Mouse (Mus musculus): ENCODE results near the gene Chrd. TPM values are rescaled to one million over a fixed set of nuclear protein-coding genes. Genes with fewer than 3 reads are reported as not detected.
A peak's percentile ranks its signal among the peaks of the same experiment; 100 is the strongest.

The Chrd gene
- polyA plus RNA-seq, 2 experiments = 11.6 to 38.9 TPM

GRCm38 (mm10) chr16:20701729-20702521, 31.0 kb upstream of the Chrd start:
- ATAC-seq (ENCODE audit: low FRiP score, low read depth) = peak; percentile 31; the same call in 1 of the 2 replicates

GRCm38 (mm10) chr16:20702522-20702893, 30.4 kb upstream of the Chrd start:
- ATAC-seq (ENCODE audit: low FRiP score, low read depth) (peak; percentile 44), DNase-seq (ENCODE audit: low spot score) (peak; percentile 71)
- Histone ChIP-seq H3K27me3 (ENCODE audit: control insufficient read depth, insufficient read depth, low read length) (no peaks in the 10 kb centered on the region), H3K4me3 (replicated peaks; ENCODE audit: low read length) (no peak overlapping the region), H3K9me3 (ENCODE audit: control insufficient read depth, low read length) (no peaks in the 10 kb centered on the region), H3K27ac (replicated peaks; ENCODE audit: low read depth, low read length) (peak overlapping the region; percentile 5; the same call in 1 of the 2 replicates), H3K36me3 (ENCODE audit: control insufficient read depth, insufficient read depth, low read length) (peaks cover 41% of the 10 kb centered on the region), H3K4me2 (replicated peaks; ENCODE audit: low read depth, low read length, severe bottlenecking) (no peak overlapping the region), H3K9ac (ENCODE audit: low read depth, low read length, severe bottlenecking) (no peak overlapping the region), H3K4me1 (ENCODE audit: control insufficient read depth, insufficient read depth, low read length) (peaks cover 14% of the 10 kb centered on the region)
- WGBS = 16% methylated on average over 8 of the region's 8 CpGs
- TF ChIP-seq POLR2A (IDR thresholded peaks at IDR 0.05; ENCODE audit: borderline replicate concordance, extremely low read depth, insufficient read depth, insufficient read length) = no peak

More at GRCm38 (mm10) chr16:20701729-20702521, 31.0 kb upstream of the Chrd start:
- Histone ChIP-seq H3K4me1 (ENCODE audit: control insufficient read depth, insufficient read depth, low read length) (peaks cover 14% of the 10 kb centered on the region), H3K27me3 (ENCODE audit: control insufficient read depth, insufficient read depth, low read length) (no peaks in the 10 kb centered on the region), H3K4me2 (replicated peaks; ENCODE audit: low read depth, low read length, severe bottlenecking) (peak overlapping the region; percentile 15; the same call in 1 of the 2 replicates), H3K9me3 (ENCODE audit: control insufficient read depth, low read length) (no peaks in the 10 kb centered on the region), H3K36me3 (ENCODE audit: control insufficient read depth, insufficient read depth, low read length) (peaks cover 36% of the 10 kb centered on the region), H3K27ac (replicated peaks; ENCODE audit: low read depth, low read length) (peak overlapping the region; percentile 5), H3K4me3 (replicated peaks; ENCODE audit: low read length) (no peak overlapping the region), H3K9ac (ENCODE audit: low read depth, low read length, severe bottlenecking) (peak overlapping the region; percentile 29)
- no peak for DNase-seq (ENCODE audit: low spot score)
- TF ChIP-seq POLR2A (IDR thresholded peaks at IDR 0.05; ENCODE audit: borderline replicate concordance, extremely low read depth, insufficient read depth, insufficient read length) = no peak
- 21% methylated on average over 12 of the region's 12 CpGs for WGBS

- Histone ChIP-seq H3K9ac (ENCODE audit: low read depth, low read length, severe bottlenecking) (no peak overlapping the region), H3K36me3 (ENCODE audit: control insufficient read depth, insufficient read depth, low read length) (peaks cover 47% of the 10 kb centered on the region), H3K27me3 (ENCODE audit: control insufficient read depth, insufficient read depth, low read length) (no peaks in the 10 kb centered on the region), H3K9me3 (ENCODE audit: control insufficient read depth, low read length) (no peaks in the 10 kb centered on the region), H3K4me3 (replicated peaks; ENCODE audit: low read length) (no peak overlapping the region), H3K4me1 (ENCODE audit: control insufficient read depth, insufficient read depth, low read length) (peaks cover 14% of the 10 kb centered on the region), H3K4me2 (replicated peaks; ENCODE audit: low read depth, low read length, severe bottlenecking) (no peak overlapping the region), H3K27ac (replicated peaks; ENCODE audit: low read depth, low read length) (no peak overlapping the region)
- no peak for ATAC-seq (ENCODE audit: low FRiP score, low read depth)
- no peak for DNase-seq (ENCODE audit: low spot score)
- TF ChIP-seq POLR2A (IDR thresholded peaks at IDR 0.05; ENCODE audit: borderline replicate concordance, extremely low read depth, insufficient read depth, insufficient read length) = no peak
- 92% methylated on average over 10 of the region's 10 CpGs for WGBS
These were observed 29.9 kb upstream of the Chrd start for GRCm38 (mm10) chr16:20703071-20703470.

- Histone ChIP-seq H3K27me3 (ENCODE audit: control insufficient read depth, insufficient read depth, low read length) (no peaks in the 10 kb centered on the region), H3K36me3 (ENCODE audit: control insufficient read depth, insufficient read depth, low read length) (peaks cover 54% of the 10 kb centered on the region), H3K9me3 (ENCODE audit: control insufficient read depth, low read length) (no peaks in the 10 kb centered on the region), H3K27ac (replicated peaks; ENCODE audit: low read depth, low read length) (no peak overlapping the region), H3K4me3 (replicated peaks; ENCODE audit: low read length) (no peak overlapping the region), H3K4me1 (ENCODE audit: control insufficient read depth, insufficient read depth, low read length) (peaks cover 14% of the 10 kb centered on the region), H3K4me2 (replicated peaks; ENCODE audit: low read depth, low read length, severe bottlenecking) (no peak overlapping the region), H3K9ac (ENCODE audit: low read depth, low read length, severe bottlenecking) (no peak overlapping the region)
- TF ChIP-seq POLR2A (IDR thresholded peaks at IDR 0.05; ENCODE audit: borderline replicate concordance, extremely low read depth, insufficient read depth, insufficient read length) = no peak
- 78% methylated on average over 6 of the region's 6 CpGs for WGBS
- ATAC-seq (ENCODE audit: low FRiP score, low read depth) = no peak
- DNase-seq (ENCODE audit: low spot score) = no peak
These were observed 29.1 kb upstream of the Chrd start for GRCm38 (mm10) chr16:20703699-20704400.

- no peaks in the 10 kb centered on the region for H3K9me3 ChIP-seq (ENCODE audit: control insufficient read depth, low read length)
- no peak for ATAC-seq (ENCODE audit: low FRiP score, low read depth)
- no peak overlapping the region for H3K4me3 ChIP-seq (replicated peaks; ENCODE audit: low read length)
- TF ChIP-seq POLR2A (IDR thresholded peaks at IDR 0.05; ENCODE audit: borderline replicate concordance, extremely low read depth, insufficient read depth, insufficient read length) = no peak
- no peaks in the 10 kb centered on the region for H3K27me3 ChIP-seq (ENCODE audit: control insufficient read depth, insufficient read depth, low read length)
- WGBS = 83% methylated on average over 3 of the region's 3 CpGs
- peaks cover 14% of the 10 kb centered on the region for H3K4me1 ChIP-seq (ENCODE audit: control insufficient read depth, insufficient read depth, low read length)
- peaks cover 69% of the 10 kb centered on the region for H3K36me3 ChIP-seq (ENCODE audit: control insufficient read depth, insufficient read depth, low read length)
- no peak overlapping the region for H3K9ac ChIP-seq (ENCODE audit: low read depth, low read length, severe bottlenecking)
- no peak for DNase-seq (ENCODE audit: low spot score)
- no peak overlapping the region for H3K27ac ChIP-seq (replicated peaks; ENCODE audit: low read depth, low read length)
- H3K4me2 ChIP-seq (replicated peaks; ENCODE audit: low read depth, low read length, severe bottlenecking) = no peak overlapping the region
These were observed 27.1 kb upstream of the Chrd start for GRCm38 (mm10) chr16:20705786-20706185.

Data from limb, embryonic 14.5 days (tissue).